Mouse (Mus musculus) frontal cortex, postnatal 25 days (tissue): ENCODE measurements at regions not wholly inside any gene's neighbourhood (a gene's known extent, or its start where the extent isn't known, plus 50 kb on each side); places are given as distances from the start of the nearest gene placed in this dataset.

Experiments
- DNase-seq, 2 experiments: peaks; one replicate each; pipeline ENCODE4 v3.0.0; 2022; ENCODE audit warnings: low spot score in 2 of 2

GRCm38 (mm10) chr5:133821273-133821672, 278.2 kb upstream of the Castor2 start:
- DNase-seq, result no peak

GRCm38 (mm10) chr5:133815462-133815861, 284.0 kb upstream of the Castor2 start:
- DNase-seq, result no peak

GRCm38 (mm10) chr5:133814436-133814835, 285.1 kb upstream of the Castor2 start:
- peak in 1 of 2 experiments; percentile 7 for DNase-seq

DNA sequence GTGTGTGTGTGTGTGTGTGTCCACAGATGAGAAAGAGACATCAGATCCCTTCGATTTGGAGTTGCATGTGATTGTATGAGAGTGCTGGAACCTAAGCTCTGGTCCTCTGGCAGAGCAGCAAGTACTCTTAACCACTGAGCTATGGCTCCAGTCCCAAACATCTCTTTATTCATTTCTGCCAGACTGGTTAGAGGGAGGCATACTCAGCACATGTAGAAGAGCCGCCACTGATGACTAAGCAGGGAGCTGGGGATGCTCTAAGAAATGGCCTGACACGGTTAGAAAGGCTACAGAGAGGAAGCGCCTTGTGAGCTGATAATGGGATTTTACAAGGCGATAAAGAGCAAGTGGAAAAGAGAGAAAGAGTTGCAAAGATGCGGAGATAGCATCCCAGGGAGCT, 287.3 kb upstream of the Castor2 start:
- DNase-seq, result no peak

- no peak for DNase-seq
Measured at GRCm38 (mm10) chr5:133806891-133807290, 292.6 kb upstream of the Castor2 start.

- DNase-seq, result no peak
Measured at GRCm38 (mm10) chr5:133802001-133802400, 297.5 kb upstream of the Castor2 start.

DNA sequence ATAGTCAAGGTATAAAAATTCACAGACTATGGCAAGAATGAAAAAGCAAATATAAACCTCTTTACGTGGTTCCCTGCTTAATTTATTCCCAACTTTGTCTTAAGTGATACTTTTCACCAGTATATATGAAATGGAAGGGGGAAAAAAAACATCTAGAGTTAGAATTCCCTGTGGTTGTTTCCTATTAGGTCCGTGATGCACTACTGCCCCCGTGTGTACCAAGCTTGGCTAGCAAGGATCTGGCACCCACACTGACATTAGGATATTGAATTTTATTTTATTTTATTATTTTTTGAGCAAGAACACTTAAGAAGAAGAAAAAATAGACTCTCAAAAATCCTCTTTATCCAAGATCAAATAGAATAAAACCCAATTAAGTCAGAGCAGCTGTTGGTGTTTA, 303.9 kb upstream of the Castor2 start:
- peak; percentile 28 to 45 for DNase-seq

DNA sequence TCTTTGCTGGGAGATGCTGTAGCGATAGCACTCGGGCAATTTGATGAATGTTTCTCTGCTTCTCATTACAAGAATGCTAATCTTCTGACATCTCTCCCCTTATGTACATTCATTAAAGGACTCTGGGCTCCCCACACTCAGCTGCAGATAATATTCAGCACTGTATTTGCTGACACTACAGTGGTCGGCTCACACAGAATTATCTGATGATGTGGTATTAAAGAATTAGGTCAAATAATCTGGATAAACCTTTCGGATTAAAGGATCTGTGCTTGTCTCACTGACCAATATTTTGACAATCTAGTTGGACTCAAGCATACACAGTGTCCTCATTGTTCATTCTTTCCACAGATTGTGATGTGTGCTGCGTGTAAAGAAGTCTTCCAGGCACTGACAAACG, 308.8 kb upstream of the Castor2 start:
- DNase-seq, result no peak

DNA sequence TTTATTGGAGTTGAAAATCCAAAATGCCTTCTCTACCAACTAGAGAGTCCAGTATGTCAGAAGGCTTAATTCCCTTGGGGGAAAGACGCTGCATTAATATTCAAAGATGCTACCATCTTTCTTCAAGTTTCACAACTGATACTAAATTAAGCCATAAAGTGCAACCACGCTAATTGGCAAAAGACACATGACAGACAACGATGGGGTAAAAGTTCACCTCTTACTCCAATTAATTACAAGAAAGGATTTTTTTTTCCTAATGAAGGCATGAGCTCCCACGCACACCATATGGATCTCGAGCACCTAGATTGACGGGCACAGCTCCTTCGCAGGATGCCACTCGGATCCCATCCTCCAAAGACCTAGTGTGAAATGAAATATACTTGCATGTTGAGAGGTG, 311.5 kb upstream of the Castor2 start:
- DNase-seq, result no peak

DNA sequence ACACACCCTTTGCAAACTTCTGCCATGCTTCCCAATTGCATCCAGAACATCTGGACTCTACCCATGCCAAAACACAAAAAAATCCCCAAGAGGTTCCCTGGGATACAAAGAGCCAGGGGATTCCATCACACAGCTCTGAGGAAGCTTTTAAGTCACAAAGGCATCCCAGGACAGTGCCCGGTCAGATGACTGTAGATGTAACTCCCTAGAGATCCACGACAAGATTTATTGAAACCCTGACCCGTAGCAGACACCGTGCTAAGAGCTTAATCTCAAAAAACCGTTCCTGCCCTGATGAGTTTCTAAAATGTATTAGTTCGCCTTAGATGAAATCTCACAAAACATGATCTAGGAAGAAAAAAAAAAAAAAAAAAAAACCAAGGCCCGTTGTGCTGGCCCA, 312.0 kb upstream of the Castor2 start:
- DNase-seq, result no peak

- DNase-seq, result no peak
Measured at GRCm38 (mm10) chr5:133776591-133776990, 322.9 kb upstream of the Castor2 start.

- DNase-seq, result no peak
Measured at GRCm38 (mm10) chr5:133774116-133774515, 325.4 kb upstream of the Castor2 start.

DNA sequence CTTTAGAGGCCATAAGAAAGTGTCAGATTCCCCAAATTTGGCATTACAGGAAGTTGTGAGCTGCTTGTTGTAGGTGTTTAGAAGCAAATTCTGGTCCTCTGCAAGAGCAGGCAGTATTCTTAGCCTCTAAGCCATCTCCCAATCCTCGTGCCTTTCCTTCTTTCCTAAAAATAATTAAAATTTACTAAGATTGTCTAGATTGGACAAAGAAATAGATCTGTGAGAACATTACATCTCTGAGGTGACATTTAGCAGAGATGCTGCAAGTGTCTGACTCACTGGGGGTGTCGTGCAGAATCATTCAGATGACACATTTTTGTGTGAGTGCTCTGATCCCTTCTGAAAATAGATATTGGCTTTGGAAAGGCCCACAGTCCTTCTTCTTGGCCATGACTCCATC, 330.7 kb upstream of the Castor2 start:
- DNase-seq, result no peak

- DNase-seq, result no peak
Measured at GRCm38 (mm10) chr5:133757817-133758216, 341.7 kb upstream of the Castor2 start.

DNA sequence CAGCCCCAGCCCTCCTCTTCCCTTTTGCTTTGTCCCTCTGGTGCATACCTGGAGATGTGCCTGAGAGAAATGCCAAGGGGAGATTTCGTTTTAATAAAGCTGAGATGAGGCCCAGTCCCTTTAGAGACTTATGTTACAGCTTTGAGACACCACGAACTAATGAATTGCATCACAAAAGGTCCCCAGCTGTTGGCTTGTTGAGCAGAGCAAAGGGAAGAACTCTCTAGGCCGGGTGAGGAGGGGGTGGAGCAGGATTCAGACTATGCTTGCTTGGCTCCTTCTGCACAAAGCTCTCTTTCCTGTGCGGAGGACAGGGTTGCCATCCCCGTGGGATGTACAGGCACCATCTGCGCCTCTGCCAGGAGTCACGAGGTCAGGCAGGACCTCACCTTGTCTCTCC, 345.3 kb upstream of the Castor2 start:
- DNase-seq, result no peak

DNA sequence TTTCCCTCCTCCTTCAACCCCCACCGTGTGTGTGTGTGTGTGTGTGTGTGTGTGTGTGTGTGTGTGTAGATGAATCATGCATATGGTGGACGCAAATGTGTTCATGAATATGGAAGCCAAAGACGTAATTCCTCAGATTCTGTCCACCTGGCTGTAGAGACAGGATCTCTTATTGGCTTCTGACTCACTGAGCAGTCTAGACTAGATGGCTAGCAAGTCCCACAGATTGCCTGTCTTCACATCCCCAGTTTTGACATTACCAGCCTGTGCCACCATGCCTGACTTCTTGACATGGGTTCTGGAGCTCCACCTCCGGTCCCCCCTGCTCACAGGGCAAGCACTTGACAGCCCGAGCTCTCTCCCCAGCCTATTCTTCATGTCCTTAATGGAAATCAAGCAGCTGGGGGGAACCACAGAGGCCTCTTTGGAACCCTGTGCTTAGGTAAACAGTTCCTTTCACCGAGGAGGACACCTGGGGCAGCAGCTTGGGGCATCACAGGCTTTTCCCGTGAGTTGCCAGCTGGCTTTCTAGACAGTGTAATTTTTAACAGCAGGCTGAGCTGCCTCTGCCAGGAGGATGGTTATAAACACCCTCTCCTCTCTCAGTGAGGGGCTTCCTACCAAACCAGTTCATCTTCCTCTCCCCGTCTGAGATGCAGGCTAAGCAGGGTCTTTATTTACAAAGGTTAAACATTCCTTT, 345.9 kb upstream of the Castor2 start:
- DNase-seq, result no peak

DNA sequence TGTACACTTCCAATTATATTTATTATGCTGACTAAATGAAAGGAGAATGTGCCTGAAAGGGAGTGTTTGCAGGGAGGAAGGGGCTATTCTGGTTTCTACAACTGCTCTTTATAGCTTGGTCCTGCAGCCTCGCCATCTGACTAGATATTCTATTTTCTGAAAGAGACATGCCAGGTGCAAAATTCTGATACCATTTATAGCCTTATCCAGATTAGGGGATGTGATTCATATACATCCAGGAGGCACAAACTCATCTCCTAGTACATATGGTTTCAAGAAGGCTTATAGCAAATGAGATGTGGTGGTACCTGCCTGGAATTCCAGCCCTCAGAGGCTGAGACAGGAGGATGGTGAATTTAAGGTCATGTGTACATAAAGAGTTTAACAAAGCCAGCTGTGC, 352.6 kb upstream of the Castor2 start:
- DNase-seq, result no peak

GRCm38 (mm10) chr5:133746411-133746810, 353.1 kb upstream of the Castor2 start:
- no peak for DNase-seq

DNA sequence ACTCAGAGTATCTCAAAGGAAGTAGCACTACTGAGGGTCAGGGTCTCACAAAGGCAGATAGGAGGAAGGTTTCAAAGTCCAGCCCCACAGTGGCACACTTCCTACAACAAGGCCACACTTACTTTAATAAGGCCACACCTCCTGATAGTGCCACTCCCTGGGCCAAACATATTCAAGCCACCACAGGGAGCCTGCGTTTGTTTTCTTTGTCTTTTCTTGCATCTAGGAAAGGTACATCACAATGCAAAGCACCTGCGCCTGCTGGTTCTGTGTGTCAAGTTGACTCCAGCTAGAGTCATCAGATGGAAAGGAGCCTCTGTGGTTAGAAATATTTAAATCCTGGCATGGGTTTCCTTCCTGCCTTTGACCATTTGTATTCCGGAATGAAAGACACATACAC, 355.4 kb upstream of the Castor2 start:
- DNase-seq, result no peak

DNA sequence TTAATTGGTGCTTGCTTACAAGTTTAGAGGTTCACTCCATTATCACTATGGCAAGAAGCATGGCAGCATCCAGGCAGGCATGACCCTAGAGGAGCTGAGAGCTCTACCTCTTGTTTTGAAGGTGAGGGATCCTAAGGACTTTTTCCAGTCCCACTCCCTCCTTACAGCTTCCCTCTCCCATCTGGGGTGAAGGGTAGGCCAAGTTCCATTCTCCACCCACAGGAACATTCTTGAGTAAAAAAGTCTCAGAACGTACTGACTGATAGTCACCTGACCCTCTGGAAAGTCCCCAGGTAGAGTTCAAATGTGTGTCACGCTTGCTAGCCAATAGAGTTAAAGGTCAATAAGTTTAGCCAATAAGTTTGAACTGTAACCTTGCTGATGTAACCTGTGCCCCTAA, 355.9 kb upstream of the Castor2 start:
- DNase-seq, result no peak

- no peak for DNase-seq
Measured at GRCm38 (mm10) chr5:133731871-133732270, 367.6 kb upstream of the Castor2 start.

DNA sequence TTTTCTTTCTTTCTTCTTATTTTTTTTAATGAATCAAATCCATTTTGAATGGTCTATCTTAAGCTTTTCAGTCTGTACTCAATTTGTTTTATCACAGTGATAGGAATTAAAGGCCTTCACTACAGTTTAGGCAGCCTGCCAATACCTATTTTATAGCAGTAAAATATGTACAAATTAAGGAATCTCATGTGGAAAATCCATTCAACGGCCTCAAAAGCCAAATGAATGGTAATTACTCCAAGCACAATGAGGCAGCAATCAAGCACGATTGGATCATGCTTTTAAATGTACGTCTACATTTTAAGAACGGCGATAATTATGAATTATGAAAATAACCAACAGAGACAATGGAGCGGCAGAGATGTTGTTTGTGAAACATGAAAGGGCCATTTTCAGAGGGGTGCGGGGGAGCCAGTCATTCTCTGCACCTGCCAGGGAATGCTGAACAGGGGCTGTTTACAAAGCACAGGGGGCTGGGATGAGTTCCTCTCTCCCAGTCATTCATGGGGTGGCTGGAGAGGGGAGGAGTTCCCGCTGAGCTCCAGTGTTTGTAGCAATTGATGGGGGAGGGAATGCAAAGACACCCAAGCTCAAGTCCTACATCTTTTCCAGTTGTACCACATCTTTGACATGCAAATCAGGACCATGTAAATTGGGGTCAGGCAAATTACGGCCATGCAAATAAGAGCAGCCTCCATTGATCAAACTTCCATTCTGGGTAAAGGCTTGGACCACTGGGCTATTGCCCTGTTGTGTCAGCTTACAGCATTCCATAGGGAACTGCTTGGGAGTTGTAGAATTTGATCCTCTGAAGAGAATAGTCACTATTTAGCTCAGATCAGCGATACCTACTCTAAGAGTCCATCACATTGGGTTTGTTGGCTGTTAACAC, 381.1 kb upstream of the Castor2 start:
- DNase-seq, result no peak

DNA sequence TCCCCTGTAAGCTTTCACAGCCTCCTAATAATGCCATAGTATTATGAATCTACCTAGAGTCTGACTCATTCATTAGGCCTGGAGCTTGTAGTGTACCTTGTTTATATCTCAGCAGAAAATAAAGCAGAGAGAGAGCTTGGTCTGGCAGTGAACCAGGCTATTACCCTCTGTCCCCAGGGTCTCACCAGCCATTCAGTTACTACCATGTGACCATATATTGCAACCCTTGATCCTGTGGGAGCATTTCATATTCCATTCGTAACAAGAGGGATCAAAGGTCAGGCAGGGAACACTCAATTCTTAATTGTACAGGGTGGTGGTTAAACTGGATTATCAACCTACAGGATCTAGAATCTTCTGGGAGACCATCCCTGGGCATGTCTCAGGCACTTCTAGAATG, 383.7 kb upstream of the Castor2 start:
- DNase-seq, result no peak
